Mouse (Mus musculus): Measurements from ENCODE around the gene Gpr171. TPM values are rescaled to one million over a fixed set of nuclear protein-coding genes. Genes with fewer than 3 reads are reported as not detected.

Gene Gpr171
- polyA plus RNA-seq, 1 experiment = 5.0 TPM

GRCm38 (mm10) chr3:59138946-59139468 lies 37.4 kb upstream of the Gpr171 start:
- Histone ChIP-seq H3K27ac (ENCODE audit: control insufficient read depth, insufficient read depth, low read depth, low read length, poor library complexity) (no peak overlapping the region), H3K4me1 (ENCODE audit: control insufficient read depth, insufficient read depth, low read length) (no peaks in the 10 kb centered on the region; the same call in 1 of the 2 replicates), H3K4me3 (replicated peaks; ENCODE audit: control insufficient read depth, low read depth, low read length) (no peak overlapping the region)
- TF ChIP-seq CTCF (IDR thresholded peaks at IDR 0.05; ENCODE audit: control insufficient read depth, insufficient read depth, low read length) = no peak
- no peak for TF ChIP-seq POLR2A (IDR thresholded peaks at IDR 0.05; ENCODE audit: borderline replicate concordance, control insufficient read depth, low read depth, low read length)
- 85% methylated on average over 12 of the region's 12 CpGs for WGBS

- Histone ChIP-seq H3K4me3 (replicated peaks; ENCODE audit: control insufficient read depth, low read depth, low read length) (no peak overlapping the region), H3K27ac (ENCODE audit: control insufficient read depth, insufficient read depth, low read depth, low read length, poor library complexity) (no peak overlapping the region), H3K4me1 (ENCODE audit: control insufficient read depth, insufficient read depth, low read length) (peaks cover 2% of the 10 kb centered on the region; the same call in 1 of the 2 replicates)
- WGBS = 44% methylated on average over 5 of the region's 5 CpGs
- TF ChIP-seq POLR2A (IDR thresholded peaks at IDR 0.05; ENCODE audit: borderline replicate concordance, control insufficient read depth, low read depth, low read length) (no peak), CTCF (IDR thresholded peaks at IDR 0.05; ENCODE audit: control insufficient read depth, insufficient read depth, low read length) (no peak)
Measured at GRCm38 (mm10) chr3:59135911-59136653, 34.5 kb upstream of the Gpr171 start.

DNA sequence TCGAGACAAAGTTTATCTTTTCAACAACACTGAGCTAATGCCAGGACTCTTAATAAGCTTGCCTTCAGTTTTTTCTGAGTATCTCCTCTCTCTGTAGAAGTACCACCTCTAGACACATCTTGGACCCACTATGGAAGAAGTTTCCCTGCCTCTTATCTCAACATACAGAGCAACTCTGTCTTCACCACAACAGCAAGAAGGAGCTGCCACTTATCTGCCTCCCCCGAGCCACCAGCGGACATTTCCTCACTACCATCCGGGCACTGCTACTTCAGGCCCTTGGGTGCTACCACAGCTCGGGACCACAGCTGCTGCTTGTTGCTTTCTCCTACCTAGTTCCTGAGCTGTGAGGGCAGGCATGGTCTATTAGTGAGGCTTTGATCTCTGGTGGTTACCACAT lies 31.6 kb upstream of the Gpr171 start:
- TF ChIP-seq POLR2A (IDR thresholded peaks at IDR 0.05; ENCODE audit: borderline replicate concordance, control insufficient read depth, low read depth, low read length) = no peak
- no peak for TF ChIP-seq CTCF (IDR thresholded peaks at IDR 0.05; ENCODE audit: control insufficient read depth, insufficient read depth, low read length)
- Histone ChIP-seq H3K4me3 (replicated peaks; ENCODE audit: control insufficient read depth, low read depth, low read length) (no peak overlapping the region), H3K27ac (ENCODE audit: control insufficient read depth, insufficient read depth, low read depth, low read length, poor library complexity) (no peak overlapping the region), H3K4me1 (ENCODE audit: control insufficient read depth, insufficient read depth, low read length) (peaks cover 2% of the 10 kb centered on the region; the same call in 1 of the 2 replicates)
- WGBS = 5% methylated on average over 5 of the region's 5 CpGs

DNA sequence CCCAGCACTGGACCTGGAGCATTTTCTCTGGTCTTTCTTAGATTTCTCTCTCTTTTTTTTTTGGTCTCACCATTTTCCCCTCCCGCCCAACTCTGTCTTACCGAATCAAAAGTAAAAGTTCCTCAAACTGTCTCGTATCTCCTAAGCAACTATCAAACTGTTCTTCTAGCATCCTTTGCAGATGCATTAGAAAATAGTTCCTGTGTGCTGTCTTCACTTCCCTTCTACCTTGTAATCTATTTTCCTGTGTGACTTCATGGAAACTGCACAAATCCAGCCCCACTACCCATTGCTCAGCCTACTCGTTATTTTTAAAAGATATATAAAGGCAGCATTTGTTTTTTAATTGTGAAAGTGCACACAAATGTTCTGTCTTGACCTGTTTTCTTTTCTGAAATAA lies 30.3 kb upstream of the Gpr171 start:
- WGBS = 3% methylated on average over 4 of the region's 4 CpGs
- peaks cover 2% of the 10 kb centered on the region; the same call in 1 of the 2 replicates for H3K4me1 ChIP-seq (ENCODE audit: control insufficient read depth, insufficient read depth, low read length)
- TF ChIP-seq POLR2A (IDR thresholded peaks at IDR 0.05; ENCODE audit: borderline replicate concordance, control insufficient read depth, low read depth, low read length) = no peak
- no peak for TF ChIP-seq CTCF (IDR thresholded peaks at IDR 0.05; ENCODE audit: control insufficient read depth, insufficient read depth, low read length)
- peak overlapping the region; percentile 4; the same call in 1 of the 2 replicates for H3K27ac ChIP-seq (ENCODE audit: control insufficient read depth, insufficient read depth, low read depth, low read length, poor library complexity)
- H3K4me3 ChIP-seq (replicated peaks; ENCODE audit: control insufficient read depth, low read depth, low read length) = no peak overlapping the region

GRCm38 (mm10) chr3:59131081-59131480 lies 29.5 kb upstream of the Gpr171 start:
- Histone ChIP-seq H3K4me3 (replicated peaks; ENCODE audit: control insufficient read depth, low read depth, low read length) (no peak overlapping the region), H3K4me1 (ENCODE audit: control insufficient read depth, insufficient read depth, low read length) (peaks cover 2% of the 10 kb centered on the region; the same call in 1 of the 2 replicates), H3K27ac (ENCODE audit: control insufficient read depth, insufficient read depth, low read depth, low read length, poor library complexity) (no peak overlapping the region)
- WGBS = 40% methylated on average over 4 of the region's 4 CpGs
- no peak for TF ChIP-seq CTCF (IDR thresholded peaks at IDR 0.05; ENCODE audit: control insufficient read depth, insufficient read depth, low read length)
- TF ChIP-seq POLR2A (IDR thresholded peaks at IDR 0.05; ENCODE audit: borderline replicate concordance, control insufficient read depth, low read depth, low read length) = no peak

DNA sequence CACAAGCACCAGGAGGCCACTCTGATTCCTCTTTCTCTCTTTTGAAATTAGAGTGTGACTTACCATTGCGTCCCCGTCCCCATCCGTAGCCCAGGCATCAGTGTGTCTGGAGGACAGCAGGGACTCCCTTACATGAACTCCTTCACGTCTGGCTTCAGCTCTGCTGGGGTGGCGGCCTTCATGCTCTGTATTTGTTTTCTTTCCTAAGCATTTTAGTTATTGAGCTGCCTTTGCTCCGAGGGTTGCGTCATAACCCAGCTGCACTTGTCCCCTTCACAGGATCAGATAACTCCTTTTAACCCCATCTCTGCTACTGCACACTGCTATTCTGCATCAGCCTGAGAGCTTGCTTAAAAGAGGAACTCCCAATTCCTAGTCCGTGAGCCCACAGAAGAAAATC lies 28.8 kb upstream of the Gpr171 start:
- 4% methylated on average over 8 of the region's 8 CpGs for WGBS
- TF ChIP-seq CTCF (IDR thresholded peaks at IDR 0.05; ENCODE audit: control insufficient read depth, insufficient read depth, low read length) (no peak), POLR2A (IDR thresholded peaks at IDR 0.05; ENCODE audit: borderline replicate concordance, control insufficient read depth, low read depth, low read length) (no peak)
- Histone ChIP-seq H3K27ac (ENCODE audit: control insufficient read depth, insufficient read depth, low read depth, low read length, poor library complexity) (no peak overlapping the region), H3K4me3 (replicated peaks; ENCODE audit: control insufficient read depth, low read depth, low read length) (peak overlapping the region; percentile 59), H3K4me1 (ENCODE audit: control insufficient read depth, insufficient read depth, low read length) (peaks cover 2% of the 10 kb centered on the region; the same call in 1 of the 2 replicates)

DNA sequence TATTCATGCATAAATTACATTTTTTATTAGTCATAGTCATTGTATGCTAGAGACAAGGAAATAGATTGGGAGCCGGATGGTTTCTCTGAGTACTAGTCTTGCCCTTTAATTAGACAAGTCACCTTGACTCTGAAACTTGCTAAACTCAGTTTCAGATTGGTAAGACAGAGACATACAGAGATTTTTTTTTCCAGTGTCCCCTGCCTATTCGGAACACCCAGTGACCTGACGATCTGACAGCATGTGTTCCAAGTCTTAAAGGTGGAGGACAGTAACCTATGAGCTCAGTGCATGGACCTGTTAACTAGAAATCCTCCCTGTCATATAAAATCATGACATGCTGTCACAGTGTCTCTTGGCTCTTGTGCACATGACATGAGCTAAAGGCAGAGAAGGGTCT lies 27.9 kb upstream of the Gpr171 start:
- 18% methylated on average over 3 of the region's 3 CpGs for WGBS
- TF ChIP-seq CTCF (IDR thresholded peaks at IDR 0.05; ENCODE audit: control insufficient read depth, insufficient read depth, low read length) (no peak), POLR2A (IDR thresholded peaks at IDR 0.05; ENCODE audit: borderline replicate concordance, control insufficient read depth, low read depth, low read length) (no peak)
- Histone ChIP-seq H3K27ac (ENCODE audit: control insufficient read depth, insufficient read depth, low read depth, low read length, poor library complexity) (no peak overlapping the region), H3K4me3 (replicated peaks; ENCODE audit: control insufficient read depth, low read depth, low read length) (no peak overlapping the region), H3K4me1 (ENCODE audit: control insufficient read depth, insufficient read depth, low read length) (peaks cover 2% of the 10 kb centered on the region; the same call in 1 of the 2 replicates)

DNA sequence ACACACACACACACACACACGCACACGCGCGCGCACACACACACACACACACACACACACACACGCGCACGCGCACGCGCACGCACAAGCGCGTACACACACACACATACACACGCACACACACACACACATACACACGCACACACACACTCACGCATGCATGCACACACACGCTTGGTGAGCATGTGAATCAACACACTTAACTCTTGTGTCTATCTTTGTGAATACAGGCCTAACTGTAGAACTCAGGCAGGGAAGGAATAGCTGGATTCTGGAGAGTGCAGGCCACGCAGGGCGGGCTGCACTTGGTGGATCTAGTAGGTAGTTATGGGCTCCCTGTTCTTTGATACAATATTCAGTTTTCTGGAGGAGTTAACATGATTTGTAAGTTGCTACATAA lies 27.1 kb upstream of the Gpr171 start:
- TF ChIP-seq POLR2A (IDR thresholded peaks at IDR 0.05; ENCODE audit: borderline replicate concordance, control insufficient read depth, low read depth, low read length) = no peak
- no peak for TF ChIP-seq CTCF (IDR thresholded peaks at IDR 0.05; ENCODE audit: control insufficient read depth, insufficient read depth, low read length)
- Histone ChIP-seq H3K27ac (ENCODE audit: control insufficient read depth, insufficient read depth, low read depth, low read length, poor library complexity) (no peak overlapping the region), H3K4me3 (replicated peaks; ENCODE audit: control insufficient read depth, low read depth, low read length) (no peak overlapping the region), H3K4me1 (ENCODE audit: control insufficient read depth, insufficient read depth, low read length) (peaks cover 2% of the 10 kb centered on the region; the same call in 1 of the 2 replicates)
- 82% methylated on average over 20 of the region's 20 CpGs for WGBS

Measured in bone marrow, adult 2 months (tissue).